Mouse (Mus musculus) midbrain, embryonic 13.5 days (tissue): ENCODE results near the gene Rad54l2. TPM values are rescaled to one million over a fixed set of nuclear protein-coding genes. Genes with fewer than 3 reads are reported as not detected.
A peak's percentile ranks its signal among the peaks of the same experiment; 100 is the strongest.

Experiments used
- ATAC-seq: fragments of 200-750 bp; cut with Nextera tagmentation; 2 replicates; pipeline ENCODE4 v1.8.0; 2017; ENCODE audit warnings: mild to moderate bottlenecking, moderate TSS enrichment, moderate library complexity
- H3K27ac ChIP-seq: fragments of 300-500 bp; sonication (generic); 2 replicates; pipeline ENCODE4 v1.5.1; 2015; ENCODE audit warnings: inconsistent platforms, mild to moderate bottlenecking, moderate library complexity
- H3K27me3 ChIP-seq: fragments of 300-500 bp; sonication (generic); 2 replicates; pipeline ENCODE4 v1.6.1; 2015; ENCODE audit warnings: mild to moderate bottlenecking, inconsistent platforms
- H3K36me3 ChIP-seq: fragments of 300-500 bp; sonication (generic); 2 replicates; pipeline ENCODE4 v1.6.1; 2015; ENCODE audit warnings: mild to moderate bottlenecking, inconsistent platforms
- H3K4me1 ChIP-seq: fragments of 300-500 bp; sonication (generic); replicated peaks from 2 replicates; pipeline ENCODE4 v1.6.1; 2015; ENCODE audit warnings: inconsistent platforms
- H3K4me2 ChIP-seq: fragments of 300-500 bp; sonication (generic); replicated peaks from 2 replicates; pipeline ENCODE4 v1.6.1; 2015; ENCODE audit warnings: moderate library complexity, mild to moderate bottlenecking, inconsistent platforms
- H3K4me3 ChIP-seq: fragments of 300-500 bp; sonication (generic); replicated peaks from 2 replicates; pipeline ENCODE4 v1.5.1; 2015; ENCODE audit warnings: mild to moderate bottlenecking, inconsistent platforms
- H3K9ac ChIP-seq: fragments of 300-500 bp; sonication (generic); replicated peaks from 2 replicates; pipeline ENCODE4 v1.6.1; 2015; ENCODE audit warnings: mild to moderate bottlenecking, inconsistent platforms
- H3K9me3 ChIP-seq: fragments of 300-500 bp; sonication (generic); 2 replicates; pipeline ENCODE4 v1.6.1; 2016; ENCODE audit warnings: mild to moderate bottlenecking, inconsistent platforms
- WGBS: fragments of 180-500 bp; shearing (Covaris S2); methylation state at CpG from one replicate; pipeline ENCODE4 v1.1.7; 2015; 5-methylcytosine and 5-hydroxymethylcytosine counted together
- polyA plus RNA-seq: library from polyadenylated mRNA; unstranded; fragments of >200 nt; fragmentation: Nextera tagmentation; extraction: Ambion mirVana; gene quantifications from 2 replicates; pipeline ENCODE4 v1.2.1, GENCODE M21; 2015

Rad54l2 gene
- 8.6 and 10.5 TPM in 2 replicates for polyA plus RNA-seq

DNA sequence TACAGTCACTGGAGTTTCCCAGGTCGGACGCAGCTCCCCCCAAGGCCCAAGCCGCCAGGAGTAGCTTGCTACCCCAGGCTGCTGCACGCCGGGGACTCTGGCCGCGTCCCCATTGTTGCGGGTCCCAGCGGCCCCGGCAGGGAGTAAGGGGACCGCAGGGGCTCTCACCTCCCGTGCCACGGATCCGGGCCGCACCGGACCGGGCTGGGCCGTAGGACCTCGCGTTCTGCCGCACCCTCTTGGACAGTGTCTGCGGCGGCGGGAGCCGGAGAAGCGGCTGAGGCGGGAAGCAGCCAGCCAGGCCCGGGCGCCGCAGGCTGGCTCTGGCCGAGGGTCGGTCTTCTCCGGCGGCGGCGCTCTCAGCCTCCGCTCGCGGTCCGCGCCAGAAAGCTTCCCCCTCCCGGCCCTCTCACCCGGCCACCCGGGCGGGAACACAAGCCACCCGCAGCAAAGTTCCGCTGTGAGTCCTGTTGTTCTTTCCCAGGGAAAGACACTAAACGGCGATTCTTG, at the start of gene Rad54l2:
Rad54l2 (minus strand) TSS at position 383 of the 510 bp plus-strand sequence.
- Histone ChIP-seq H3K9ac (peak within 1 kb of the TSS; percentile 98), H3K4me3 (peak within 1 kb of the TSS; percentile 92), H3K4me2 (peak within 1 kb of the TSS; percentile 88), H3K27ac (peak within 1 kb of the TSS; percentile 87), H3K36me3 (no peaks in the 10 kb centered on the region), H3K4me1 (peaks cover 24% of the 10 kb centered on the region), H3K9me3 (no peaks in the 10 kb centered on the region), H3K27me3 (no peaks in the 10 kb centered on the region)
- ATAC-seq: peak; percentile 94
- WGBS: under 1% methylated on average over 49 of the region's 49 CpGs

DNA sequence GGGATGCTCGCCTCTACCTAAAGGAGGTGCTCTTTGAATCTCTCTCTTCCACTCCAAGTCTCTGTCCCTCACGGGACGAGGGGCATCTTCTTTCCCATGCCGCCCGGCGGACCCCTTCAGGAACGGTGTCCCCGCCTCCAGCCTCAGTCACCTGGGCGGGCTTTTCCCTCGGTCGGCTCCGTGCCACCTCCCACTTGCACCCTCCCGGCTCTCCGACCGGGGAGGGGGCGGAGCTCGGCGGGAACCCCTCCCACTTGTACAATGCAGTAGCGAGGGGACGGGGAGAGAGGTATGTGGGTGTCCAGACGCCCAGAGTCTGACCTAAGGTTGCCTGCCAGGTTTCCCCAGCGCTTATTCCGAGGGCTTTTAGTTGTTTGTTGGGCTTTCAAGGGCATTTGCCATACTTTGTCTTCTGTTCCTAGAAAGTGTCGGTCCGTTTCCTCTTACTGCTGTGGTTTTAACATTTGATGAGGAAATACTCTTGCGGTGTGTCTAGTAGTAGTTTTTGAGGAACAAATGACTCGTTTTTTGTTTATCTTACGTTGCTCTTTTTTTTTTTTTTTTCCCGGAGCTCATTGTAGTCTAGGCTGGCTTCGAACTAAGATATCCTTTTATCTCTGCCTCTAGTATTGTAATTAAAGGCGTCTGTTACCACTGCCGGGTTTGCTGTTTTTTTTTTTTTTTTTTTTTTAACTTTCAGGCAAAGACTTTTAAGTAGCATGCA, 33.5 kb upstream of the Rad54l2 start:
- Histone ChIP-seq H3K4me2 (peak overlapping the region; percentile 89), H3K27me3 (no peaks in the 10 kb centered on the region), H3K9me3 (no peaks in the 10 kb centered on the region), H3K36me3 (no peaks in the 10 kb centered on the region), H3K9ac (peak overlapping the region; percentile 90), H3K4me1 (peaks cover 13% of the 10 kb centered on the region), H3K27ac (peak overlapping the region; percentile 92), H3K4me3 (peak overlapping the region; percentile 84)
- ATAC-seq: no peak; the same call in 1 of the 2 replicates
- 3% methylated on average over 32 of the region's 32 CpGs for WGBS

DNA sequence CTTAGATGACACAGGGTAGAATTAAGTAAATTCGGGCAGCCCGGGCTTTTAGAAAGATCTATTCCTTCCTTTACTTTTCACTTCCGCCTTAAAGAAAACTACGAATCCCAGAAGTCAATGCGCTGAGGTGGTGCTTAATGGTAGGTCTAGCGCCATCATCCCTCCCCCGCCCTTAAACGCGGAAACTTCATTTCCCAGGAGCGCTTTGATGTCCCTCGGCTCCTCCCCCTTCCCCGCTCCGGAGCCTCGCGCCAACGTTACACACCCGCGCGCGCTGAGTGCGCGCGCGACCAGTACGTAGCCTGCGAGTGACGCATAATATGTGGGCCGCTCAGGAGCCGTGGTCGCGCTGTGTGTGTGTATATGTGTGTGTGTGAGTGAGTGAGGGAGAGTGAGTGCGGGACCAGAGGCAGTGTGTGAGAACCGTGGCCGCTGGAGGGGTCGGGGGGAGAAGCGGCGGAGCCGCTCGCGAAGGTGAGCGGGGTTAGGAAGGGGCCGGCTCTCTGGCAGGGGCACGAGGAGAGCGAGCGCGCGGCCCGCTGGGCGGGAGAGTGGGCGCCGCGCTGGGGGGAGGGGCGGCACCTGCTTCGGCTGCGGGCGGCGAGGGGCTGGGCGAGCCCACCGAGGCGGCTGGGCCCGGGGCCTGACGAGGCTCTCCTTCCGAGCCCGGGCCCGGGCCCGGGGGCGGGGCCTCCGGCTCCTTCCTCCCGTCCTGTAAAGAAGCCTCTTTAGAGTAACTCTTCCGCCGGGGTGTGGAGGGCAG, 32.8 kb upstream of the Rad54l2 start, which contains the start of gene Dcaf1:
Dcaf1 (plus strand) TSS at position 257 of the 763 bp plus-strand sequence.
- H3K9ac ChIP-seq: peak within 1 kb of the TSS; percentile 90
- peak within 1 kb of the TSS; percentile 92 for H3K27ac ChIP-seq
- WGBS: under 1% methylated on average over 61 of the region's 71 CpGs
- H3K4me2 ChIP-seq: peak within 1 kb of the TSS; percentile 89
- H3K4me3 ChIP-seq: peak within 1 kb of the TSS; percentile 84
- H3K4me1 ChIP-seq: peaks cover 13% of the 10 kb centered on the region
- H3K9me3 ChIP-seq: no peaks in the 10 kb centered on the region
- peak; percentile 99 for ATAC-seq
- H3K36me3 ChIP-seq: no peaks in the 10 kb centered on the region
- H3K27me3 ChIP-seq: no peaks in the 10 kb centered on the region

DNA sequence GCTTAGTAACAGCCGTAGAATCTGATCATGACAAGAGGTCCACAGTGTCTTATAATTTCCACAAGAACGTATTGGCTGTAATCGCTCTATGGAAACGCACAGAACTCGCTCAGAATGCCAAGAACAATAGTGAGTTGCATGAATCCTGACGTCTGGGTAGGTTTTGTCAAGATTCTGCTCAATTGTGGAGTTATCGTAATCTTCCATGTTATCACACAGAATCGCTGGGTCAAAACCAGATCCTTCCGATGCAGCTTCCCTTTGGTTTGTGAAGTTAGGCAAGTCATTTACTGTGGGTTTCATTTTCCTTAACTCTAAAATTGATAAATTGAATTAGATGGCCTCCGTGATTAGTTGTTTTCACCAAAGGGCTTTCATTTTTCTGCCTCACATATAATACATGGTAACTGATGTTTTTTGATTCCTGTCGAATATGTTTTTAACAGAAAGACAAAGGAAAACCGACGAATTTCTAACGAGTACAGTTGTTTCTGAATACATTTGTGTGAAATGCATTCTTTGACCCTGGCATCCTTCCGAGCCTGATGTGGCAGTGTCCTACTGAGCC, 32.1 kb upstream of the Rad54l2 start:
- Histone ChIP-seq H3K27ac (peak overlapping the region; percentile 45; the same call in 1 of the 2 replicates), H3K9ac (peak overlapping the region; percentile 58), H3K4me1 (peaks cover 13% of the 10 kb centered on the region), H3K4me2 (peak overlapping the region; percentile 51), H3K27me3 (no peaks in the 10 kb centered on the region), H3K4me3 (peak overlapping the region; percentile 84), H3K36me3 (no peaks in the 10 kb centered on the region), H3K9me3 (no peaks in the 10 kb centered on the region)
- 53% methylated on average over 15 of the region's 15 CpGs for WGBS
- no peak for ATAC-seq

DNA sequence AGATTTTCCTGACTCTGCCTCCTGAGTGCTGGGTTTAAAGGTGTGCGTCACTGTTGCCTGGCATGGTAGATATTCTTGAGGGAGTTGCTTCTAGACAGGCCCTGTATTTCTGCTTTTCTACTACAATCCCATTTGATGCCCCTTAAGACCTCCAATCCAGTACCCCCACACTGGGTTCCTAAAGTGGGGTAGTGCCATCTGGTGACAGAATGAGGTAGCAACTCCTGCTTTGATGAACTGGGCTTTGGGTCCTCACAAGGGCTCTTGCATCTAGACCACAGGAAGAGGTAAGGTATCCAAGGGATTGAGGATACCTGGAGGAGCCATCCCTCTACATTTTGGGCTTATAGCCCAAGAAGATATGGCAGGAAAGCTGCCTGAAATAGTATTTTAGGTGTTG, 30.2 kb upstream of the Rad54l2 start:
- Histone ChIP-seq H3K4me1 (peaks cover 13% of the 10 kb centered on the region), H3K9me3 (no peaks in the 10 kb centered on the region), H3K9ac (no peak overlapping the region), H3K27ac (no peak overlapping the region), H3K4me2 (no peak overlapping the region), H3K27me3 (no peaks in the 10 kb centered on the region), H3K4me3 (no peak overlapping the region), H3K36me3 (no peaks in the 10 kb centered on the region)
- WGBS: 86% methylated on average over 1 of the region's 1 CpGs
- ATAC-seq: no peak

DNA sequence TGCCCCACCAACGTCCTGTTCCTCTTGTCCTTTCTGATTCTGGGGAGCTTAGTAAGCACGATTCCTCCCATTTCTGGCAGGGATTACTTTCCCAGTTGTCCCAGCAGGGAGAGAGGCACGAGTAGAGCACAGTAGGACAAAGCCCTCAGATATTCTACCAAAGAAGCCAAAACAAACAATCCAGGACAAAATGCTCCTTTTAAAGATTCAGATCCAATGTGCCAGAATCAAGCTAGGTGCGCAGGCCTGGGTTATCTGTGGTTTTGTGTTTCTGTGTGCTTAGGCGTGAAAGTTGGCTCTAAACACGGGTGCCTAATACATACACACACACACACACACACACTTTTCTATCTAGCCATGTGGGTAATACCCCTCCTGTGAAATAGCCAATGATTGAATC, 29.2 kb upstream of the Rad54l2 start:
- Histone ChIP-seq H3K9ac (no peak overlapping the region), H3K9me3 (no peaks in the 10 kb centered on the region)
- 78% methylated on average over 6 of the region's 6 CpGs for WGBS

DNA sequence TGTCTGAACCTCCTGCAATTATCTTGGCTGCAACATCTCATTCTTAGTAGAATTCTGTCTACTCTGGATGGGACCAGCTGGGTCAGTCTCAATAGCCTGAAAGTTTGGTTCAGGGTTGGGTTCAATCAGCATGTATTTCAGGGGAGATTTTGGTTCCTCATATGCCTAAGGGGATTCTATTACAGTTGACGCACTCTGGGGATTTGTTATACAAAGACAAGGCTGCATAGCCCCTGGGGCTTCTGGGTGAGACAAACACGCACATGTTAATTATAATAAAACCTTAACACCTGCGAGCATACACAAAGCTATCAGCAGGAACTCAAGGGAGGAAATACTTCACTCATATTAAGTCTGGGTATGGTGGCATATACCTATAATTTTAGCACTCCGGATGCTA, 17.5 kb upstream of the Rad54l2 start:
- no peak overlapping the region for H3K27ac ChIP-seq
- 88% methylated on average over 4 of the region's 4 CpGs for WGBS
- peaks cover 18% of the 10 kb centered on the region for H3K9me3 ChIP-seq
- no peak overlapping the region for H3K4me3 ChIP-seq
- no peak overlapping the region for H3K9ac ChIP-seq
- no peaks in the 10 kb centered on the region for H3K27me3 ChIP-seq
- H3K36me3 ChIP-seq: no peaks in the 10 kb centered on the region
- no peaks in the 10 kb centered on the region for H3K4me1 ChIP-seq
- H3K4me2 ChIP-seq: no peak overlapping the region
- no peak for ATAC-seq

More for the DNA sequence above, 29.2 kb upstream of the Rad54l2 start:
- Histone ChIP-seq H3K4me3 (no peak overlapping the region), H3K36me3 (no peaks in the 10 kb centered on the region), H3K4me2 (no peak overlapping the region), H3K27me3 (no peaks in the 10 kb centered on the region), H3K27ac (no peak overlapping the region), H3K4me1 (peaks cover 12% of the 10 kb centered on the region)
- ATAC-seq: no peak

DNA sequence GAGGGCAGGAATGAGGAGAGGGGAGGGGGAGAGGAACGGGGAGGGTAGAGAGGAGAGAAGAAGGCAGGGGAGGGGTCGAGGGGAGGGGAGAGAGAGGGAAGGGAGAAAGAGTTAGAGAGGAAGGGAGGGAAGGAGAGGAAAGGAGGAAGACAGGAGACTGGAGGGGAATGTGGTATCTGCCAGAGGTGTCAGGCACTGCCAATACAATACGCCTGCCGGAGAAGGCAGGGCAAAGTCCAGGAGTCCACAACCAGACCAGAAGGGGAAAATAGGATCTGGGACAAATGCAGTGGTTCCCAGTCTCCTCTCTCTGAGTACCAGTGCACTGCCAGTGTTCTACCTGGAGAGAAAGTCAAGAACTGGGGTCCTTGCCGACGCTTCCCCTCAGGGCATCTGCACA, 1.8 kb upstream of the Rad54l2 start:
- no peak overlapping the region for H3K4me2 ChIP-seq
- H3K9ac ChIP-seq: no peak overlapping the region
- no peak overlapping the region for H3K4me3 ChIP-seq
- no peak for ATAC-seq
- H3K27ac ChIP-seq: no peak overlapping the region
- H3K9me3 ChIP-seq: no peaks in the 10 kb centered on the region
- no peaks in the 10 kb centered on the region for H3K36me3 ChIP-seq
- no peaks in the 10 kb centered on the region for H3K27me3 ChIP-seq
- peaks cover 24% of the 10 kb centered on the region for H3K4me1 ChIP-seq
- WGBS: 77% methylated on average over 6 of the region's 6 CpGs

DNA sequence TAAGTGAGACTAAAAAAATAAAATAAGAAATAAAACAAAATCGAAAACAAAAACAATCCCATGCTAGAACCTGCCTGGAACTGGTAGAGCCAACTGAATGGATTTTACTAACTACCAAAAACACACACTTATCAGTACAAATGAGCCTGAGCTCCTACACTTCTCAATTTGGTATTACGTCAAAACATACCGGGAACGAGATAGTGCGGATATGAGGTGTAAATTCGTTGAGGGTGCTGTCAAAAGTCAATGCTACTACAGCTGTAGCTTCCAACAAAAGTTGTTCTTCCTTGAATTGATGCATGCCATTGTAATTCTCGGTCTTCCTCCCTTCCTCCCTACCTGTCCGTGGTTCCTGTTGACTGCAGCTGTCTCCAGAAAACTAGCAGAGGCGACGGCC, 369 bp upstream of the Rad54l2 start:
- WGBS: 20% methylated on average over 10 of the region's 10 CpGs
- Histone ChIP-seq H3K9ac (peak overlapping the region; percentile 98), H3K4me3 (peak overlapping the region; percentile 92), H3K4me1 (peaks cover 24% of the 10 kb centered on the region), H3K27ac (peak overlapping the region; percentile 87; the same call in 1 of the 2 replicates), H3K9me3 (no peaks in the 10 kb centered on the region), H3K36me3 (no peaks in the 10 kb centered on the region), H3K4me2 (peak overlapping the region; percentile 88), H3K27me3 (no peaks in the 10 kb centered on the region)
- no peak; the same call in 1 of the 2 replicates for ATAC-seq

DNA sequence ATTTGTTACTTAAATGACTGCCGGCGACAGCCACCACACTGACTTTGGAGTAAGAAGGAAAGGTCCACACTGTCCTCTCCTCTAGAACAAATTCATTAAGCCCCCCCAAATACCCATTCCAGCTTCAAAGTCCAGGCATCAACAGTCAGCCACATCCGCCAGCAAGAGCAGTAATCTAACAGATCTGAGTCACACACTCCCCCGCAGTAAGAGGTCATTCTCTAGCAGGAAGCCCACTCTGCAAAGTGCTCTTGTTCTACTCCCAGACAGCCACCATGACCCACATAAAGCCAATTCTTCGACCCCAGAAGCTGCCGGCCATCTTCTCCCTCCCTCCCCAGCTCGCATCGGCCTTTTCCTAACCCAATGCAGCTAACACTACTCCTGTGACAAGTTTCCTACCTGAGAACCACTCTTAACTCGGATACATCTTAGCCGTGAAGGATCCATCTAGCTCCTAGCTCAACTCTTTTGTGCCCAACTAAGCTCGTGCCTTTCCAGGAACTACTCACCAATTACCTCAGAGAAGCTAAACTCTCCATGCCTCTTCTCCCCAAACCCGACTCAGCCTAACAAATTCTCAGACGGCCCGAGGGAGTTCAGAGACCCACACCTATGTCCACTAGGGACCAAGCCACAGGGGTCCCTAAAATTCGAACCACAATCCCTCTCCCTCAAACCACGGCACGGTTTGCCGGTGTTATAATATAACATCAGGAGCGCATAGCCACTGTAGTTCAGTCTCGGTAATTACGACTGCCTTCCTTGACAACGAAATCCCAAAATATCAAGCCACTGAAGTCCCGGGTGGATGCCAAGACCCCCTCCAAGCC, 799 bp downstream of the Rad54l2 start:
- Histone ChIP-seq H3K4me1 (peaks cover 24% of the 10 kb centered on the region), H3K4me2 (peak overlapping the region; percentile 88), H3K27me3 (no peaks in the 10 kb centered on the region), H3K27ac (peak overlapping the region; percentile 87), H3K4me3 (peak overlapping the region; percentile 92), H3K36me3 (no peaks in the 10 kb centered on the region), H3K9ac (peak overlapping the region; percentile 98), H3K9me3 (no peaks in the 10 kb centered on the region)
- ATAC-seq: peak; percentile 48; the same call in 1 of the 2 replicates
- 6% methylated on average over 23 of the region's 23 CpGs for WGBS

DNA sequence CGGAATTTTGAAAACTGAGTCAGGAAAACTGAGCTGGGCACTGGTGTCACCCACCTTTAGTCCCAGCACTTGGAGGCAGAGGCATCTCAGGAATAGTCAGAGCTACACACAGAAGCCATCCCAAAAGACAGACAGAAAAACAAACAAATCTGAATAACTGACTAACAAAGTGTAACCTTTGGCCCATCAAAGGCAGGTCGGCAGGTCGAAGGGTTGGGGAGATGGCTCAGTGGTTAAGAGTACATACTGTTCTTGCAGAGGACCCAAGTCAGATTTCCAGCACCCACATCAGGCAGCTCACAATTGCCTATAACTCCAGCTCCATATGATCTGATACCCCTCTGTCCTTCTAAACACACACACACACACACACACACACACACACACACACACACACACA, 3.8 kb downstream of the Rad54l2 start:
- no peak overlapping the region for H3K27ac ChIP-seq
- no peak for ATAC-seq
- no peak overlapping the region for H3K9ac ChIP-seq
- no peak overlapping the region for H3K4me2 ChIP-seq
- no peaks in the 10 kb centered on the region for H3K27me3 ChIP-seq
- H3K4me3 ChIP-seq: no peak overlapping the region
- peaks cover 24% of the 10 kb centered on the region for H3K4me1 ChIP-seq
- H3K36me3 ChIP-seq: no peaks in the 10 kb centered on the region
- WGBS: 91% methylated on average over 3 of the region's 3 CpGs
- H3K9me3 ChIP-seq: no peaks in the 10 kb centered on the region
